Mouse (Mus musculus) stomach, postnatal 0 days (tissue): ENCODE data around the gene Cep164. TPM values are rescaled to one million over a fixed set of nuclear protein-coding genes. Genes with fewer than 3 reads are reported as not detected.

Source experiments
- ATAC-seq: fragments of 200-750 bp; cut with Nextera tagmentation; 2 replicates; pipeline ENCODE4 v1.8.0; 2017; ENCODE audit not compliant: low FRiP score, low TSS enrichment
- DNase-seq: peaks from one replicate; pipeline ENCODE4 v3.0.0-alpha.2; 2016; ENCODE audit warnings: low spot score
- H3K27ac ChIP-seq: fragments of 300-500 bp; sonication (generic); replicated peaks from 2 replicates; pipeline ENCODE4 v1.5.1; 2014; ENCODE audit warnings: mild to moderate bottlenecking, control low read depth
- H3K27me3 ChIP-seq: fragments of 300-500 bp; sonication (generic); 2 replicates; pipeline ENCODE4 v1.6.1; 2014; ENCODE audit warnings: low read length; ENCODE audit not compliant: control insufficient read depth, insufficient read depth
- H3K36me3 ChIP-seq: fragments of 300-500 bp; sonication (generic); 2 replicates; pipeline ENCODE4 v1.6.1; 2014; ENCODE audit warnings: low read length, mixed read lengths; ENCODE audit not compliant: control insufficient read depth, insufficient read depth
- H3K4me1 ChIP-seq: fragments of 300-500 bp; sonication (generic); replicated peaks from 2 replicates; pipeline ENCODE4 v1.6.1; 2014; ENCODE audit warnings: antibody characterized with exemption; ENCODE audit not compliant: control insufficient read depth, insufficient read depth
- H3K4me2 ChIP-seq: fragments of 300-500 bp; sonication (generic); replicated peaks from 2 replicates; pipeline ENCODE4 v1.6.1; 2014; ENCODE audit warnings: low read depth, mild to moderate bottlenecking, control low read depth, moderate library complexity
- H3K4me3 ChIP-seq: fragments of 300-500 bp; sonication (generic); 2 replicates; pipeline ENCODE4 v1.5.1; 2014; ENCODE audit warnings: low read depth, low read length, control low read depth
- H3K9ac ChIP-seq: fragments of 300-500 bp; sonication (generic); 2 replicates; pipeline ENCODE4 v1.6.1; 2014; ENCODE audit warnings: mild to moderate bottlenecking, low read length, control low read depth, mixed read lengths
- H3K9me3 ChIP-seq: fragments of 300-500 bp; sonication (generic); 2 replicates; pipeline ENCODE4 v1.6.1; 2016; ENCODE audit warnings: low read length; ENCODE audit not compliant: control insufficient read depth
- CTCF ChIP-seq: IDR thresholded peaks from 2 replicates; pipeline ENCODE4 v1.5.1; 2016; ENCODE audit warnings: antibody characterized with exemption, low read depth, mild to moderate bottlenecking, moderate library complexity
- EP300 ChIP-seq: optimal IDR thresholded peaks from 2 replicates; pipeline ENCODE3; 2016; ENCODE audit warnings: antibody characterized with exemption
- WGBS: fragments of 180-500 bp; shearing (Covaris S2); extraction: QIAGEN DNeasy Blood & Tissue Kit; methylation state at CpG from one replicate; pipeline ENCODE4 v1.1.7; 2014; 5-methylcytosine and 5-hydroxymethylcytosine counted together
- polyA plus RNA-seq: library from polyadenylated mRNA; unstranded; fragments of >200 nt; fragmentation: Nextera tagmentation; extraction: Ambion mirVana; gene quantifications from 2 replicates; pipeline ENCODE4 v1.2.1, GENCODE M21; 2015

Cep164 gene
- polyA plus RNA-seq: 12.9 TPM in 2 replicates

- DNase-seq (peak; percentile 90), ATAC-seq (peak; percentile 97)
- Histone ChIP-seq H3K9ac (peak within 1 kb of the TSS; percentile 78), H3K9me3 (peaks cover 6% of the 10 kb centered on the region; the same call in 1 of the 2 replicates), H3K27me3 (no peaks in the 10 kb centered on the region), H3K4me1 (no peaks in the 10 kb centered on the region), H3K27ac (peak within 1 kb of the TSS; percentile 91), H3K4me3 (peak within 1 kb of the TSS; percentile 75), H3K4me2 (peak within 1 kb of the TSS; percentile 81), H3K36me3 (no peaks in the 10 kb centered on the region)
- no peak for TF ChIP-seq EP300
- no peak for TF ChIP-seq CTCF
- WGBS: under 1% methylated on average over 30 of the region's 31 CpGs
These were observed at the start of gene Cep164 for GRCm38 (mm10) chr9:45828291-45828963. Gene Cep164 (minus strand): TSS chr9:45828691.

GRCm38 (mm10) chr9:45877928-45878327, 49.4 kb upstream of the Cep164 start:
- DNase-seq (peak; percentile 65), ATAC-seq (no peak)
- Histone ChIP-seq H3K4me3 (no peak overlapping the region), H3K9me3 (no peaks in the 10 kb centered on the region), H3K36me3 (peaks cover 5% of the 10 kb centered on the region; the same call in 1 of the 2 replicates), H3K27ac (no peak overlapping the region), H3K4me2 (no peak overlapping the region), H3K9ac (no peak overlapping the region), H3K27me3 (no peaks in the 10 kb centered on the region), H3K4me1 (no peaks in the 10 kb centered on the region)
- no peak for TF ChIP-seq EP300
- peak; percentile 67 for TF ChIP-seq CTCF
- whole genome bisulfite sequencing: 47% methylated on average over 2 of the region's 2 CpGs

- TF ChIP-seq EP300 (no peak), CTCF (no peak)
- DNase-seq (no peak), ATAC-seq (no peak)
- H3K9ac ChIP-seq: no peak overlapping the region
- 82% methylated on average over 3 of the region's 3 CpGs for WGBS
- H3K4me3 ChIP-seq: no peak overlapping the region
- H3K4me1 ChIP-seq: no peaks in the 10 kb centered on the region
- no peaks in the 10 kb centered on the region for H3K27me3 ChIP-seq
- peaks cover 27% of the 10 kb centered on the region for H3K36me3 ChIP-seq
- no peaks in the 10 kb centered on the region for H3K9me3 ChIP-seq
- H3K27ac ChIP-seq: no peak overlapping the region
- H3K4me2 ChIP-seq: no peak overlapping the region
These were observed 41.8 kb upstream of the Cep164 start for GRCm38 (mm10) chr9:45870265-45870664.

GRCm38 (mm10) chr9:45869181-45869580, 40.7 kb upstream of the Cep164 start:
- WGBS: 91% methylated on average over 3 of the region's 3 CpGs
- H3K36me3 ChIP-seq: peaks cover 30% of the 10 kb centered on the region
- no peak overlapping the region for H3K4me3 ChIP-seq

GRCm38 (mm10) chr9:45861813-45862212, 33.3 kb upstream of the Cep164 start:
- Histone ChIP-seq H3K4me1 (no peaks in the 10 kb centered on the region), H3K27me3 (no peaks in the 10 kb centered on the region), H3K4me3 (no peak overlapping the region), H3K4me2 (no peak overlapping the region), H3K27ac (no peak overlapping the region), H3K9me3 (no peaks in the 10 kb centered on the region), H3K9ac (no peak overlapping the region), H3K36me3 (peaks cover 37% of the 10 kb centered on the region)
- no peak for TF ChIP-seq CTCF
- 93% methylated on average over 7 of the region's 7 CpGs for WGBS
- DNase-seq: no peak
- ATAC-seq: no peak

More at GRCm38 (mm10) chr9:45869181-45869580, 40.7 kb upstream of the Cep164 start:
- Histone ChIP-seq H3K4me2 (no peak overlapping the region), H3K9ac (no peak overlapping the region), H3K9me3 (no peaks in the 10 kb centered on the region), H3K27me3 (no peaks in the 10 kb centered on the region), H3K27ac (no peak overlapping the region), H3K4me1 (no peaks in the 10 kb centered on the region)
- no peak for DNase-seq
- TF ChIP-seq CTCF: no peak
- TF ChIP-seq EP300: no peak
- ATAC-seq: no peak

GRCm38 (mm10) chr9:45859364-45859763, 30.9 kb upstream of the Cep164 start:
- WGBS: 94% methylated on average over 10 of the region's 10 CpGs
- DNase-seq (no peak), ATAC-seq (no peak)
- H3K27me3 ChIP-seq: no peaks in the 10 kb centered on the region
- no peak overlapping the region for H3K9ac ChIP-seq
- no peak for TF ChIP-seq CTCF
- TF ChIP-seq EP300: no peak
- H3K27ac ChIP-seq: no peak overlapping the region
- H3K36me3 ChIP-seq: peaks cover 29% of the 10 kb centered on the region
- H3K4me1 ChIP-seq: no peaks in the 10 kb centered on the region
- no peaks in the 10 kb centered on the region for H3K9me3 ChIP-seq
- no peak overlapping the region for H3K4me2 ChIP-seq
- no peak overlapping the region for H3K4me3 ChIP-seq
